Mouse (Mus musculus): Measurements from ENCODE around the gene Gm42742. TPM values are rescaled to one million over a fixed set of nuclear protein-coding genes. Genes with fewer than 3 reads are reported as not detected.

Gene Gm42742
- polyA plus RNA-seq, 1 experiment, result 37.7 TPM

- no peaks in the 10 kb centered on the region for H3K27me3 ChIP-seq (ENCODE audit: control insufficient read depth, insufficient read depth, insufficient read length)
- TF ChIP-seq MAX (IDR thresholded peaks at IDR 0.05; ENCODE audit: low read depth) (no peak), MYOG (IDR thresholded peaks at IDR 0.05; ENCODE audit: control insufficient read depth in 1 of 3, insufficient read depth in 1 of 3, insufficient read length in 2 of 3, low read depth in 2 of 3) (peak in 1 of 3 experiments; percentile 4), TCF12 (IDR thresholded peaks at IDR 0.05; ENCODE audit: insufficient read depth, poor library complexity, severe bottlenecking) (no peak), TCF3 (IDR thresholded peaks at IDR 0.05; ENCODE audit: insufficient read length, low read depth) (no peak), CEBPB (IDR thresholded peaks at IDR 0.05; ENCODE audit: insufficient read depth, poor library complexity, severe bottlenecking) (no peak), POLR2AphosphoS2 (IDR thresholded peaks at IDR 0.05; ENCODE audit: insufficient read length, low read depth) (peak; percentile 96), SRF (IDR thresholded peaks at IDR 0.05; ENCODE audit: control insufficient read depth, insufficient read length, low read depth) (no peak), E2F4 (IDR thresholded peaks at IDR 0.05; ENCODE audit: insufficient read depth) (peak; percentile 34), USF1 (IDR thresholded peaks at IDR 0.05; ENCODE audit: low read depth) (no peak), MYOD1 (IDR thresholded peaks at IDR 0.05; ENCODE audit: control insufficient read depth in 1 of 3, insufficient read length in 2 of 3, low read depth in 2 of 3) (peak in 1 of 3 experiments; percentile 36), POLR2A (IDR thresholded peaks at IDR 0.05; ENCODE audit: insufficient read length, low read depth) (peak; percentile 80), REST (IDR thresholded peaks at IDR 0.05; ENCODE audit: insufficient read depth, insufficient read length) (no peak)
- H3K79me2 ChIP-seq (ENCODE audit: control insufficient read depth, insufficient read depth), result peaks cover 20% of the 10 kb centered on the region
- peak within 1 kb of the TSS; percentile 88 for H3ac ChIP-seq (ENCODE audit: control insufficient read depth, insufficient read length)
- H3K4me2 ChIP-seq (ENCODE audit: low read depth), result peak within 1 kb of the TSS; percentile 80
- peak within 1 kb of the TSS; percentile 67 for H3K4me3 ChIP-seq
- peaks cover 37% of the 10 kb centered on the region for H3K36me3 ChIP-seq (ENCODE audit: control insufficient read depth, insufficient read depth)
These were observed 6.3 kb upstream of the Gm42742 start, which contains the start of gene Maz for GRCm38 (mm10) chr7:127026984-127027726. Gene Maz (minus strand): TSS chr7:127027037.

- H3K4me3 ChIP-seq, result peak overlapping the region; percentile 67
- H3K27me3 ChIP-seq (ENCODE audit: control insufficient read depth, insufficient read depth, insufficient read length), result no peaks in the 10 kb centered on the region
- TF ChIP-seq USF1 (IDR thresholded peaks at IDR 0.05; ENCODE audit: low read depth) (no peak), TCF12 (IDR thresholded peaks at IDR 0.05; ENCODE audit: insufficient read depth, poor library complexity, severe bottlenecking) (no peak), E2F4 (IDR thresholded peaks at IDR 0.05; ENCODE audit: insufficient read depth) (no peak), POLR2A (IDR thresholded peaks at IDR 0.05; ENCODE audit: insufficient read length, low read depth) (no peak), CEBPB (IDR thresholded peaks at IDR 0.05; ENCODE audit: insufficient read depth, poor library complexity, severe bottlenecking) (no peak), TCF3 (IDR thresholded peaks at IDR 0.05; ENCODE audit: insufficient read length, low read depth) (no peak), POLR2AphosphoS2 (IDR thresholded peaks at IDR 0.05; ENCODE audit: insufficient read length, low read depth) (no peak), MYOG (IDR thresholded peaks at IDR 0.05; ENCODE audit: control insufficient read depth in 1 of 3, insufficient read depth in 1 of 3, insufficient read length in 2 of 3, low read depth in 2 of 3) (no peak), SRF (IDR thresholded peaks at IDR 0.05; ENCODE audit: control insufficient read depth, insufficient read length, low read depth) (no peak), MYOD1 (IDR thresholded peaks at IDR 0.05; ENCODE audit: control insufficient read depth in 1 of 3, insufficient read length in 2 of 3, low read depth in 2 of 3) (no peak), MAX (IDR thresholded peaks at IDR 0.05; ENCODE audit: low read depth) (no peak), REST (IDR thresholded peaks at IDR 0.05; ENCODE audit: insufficient read depth, insufficient read length) (no peak)
- H3K79me2 ChIP-seq (ENCODE audit: control insufficient read depth, insufficient read depth), result peaks cover 20% of the 10 kb centered on the region
- peaks cover 32% of the 10 kb centered on the region for H3K36me3 ChIP-seq (ENCODE audit: control insufficient read depth, insufficient read depth)
- no peak overlapping the region for H3K4me2 ChIP-seq (ENCODE audit: low read depth)
- peak overlapping the region; percentile 88 for H3ac ChIP-seq (ENCODE audit: control insufficient read depth, insufficient read length)
These were observed 5.7 kb upstream of the Gm42742 start for GRCm38 (mm10) chr7:127026616-127026983.

GRCm38 (mm10) chr7:127026161-127026600 lies 5.3 kb upstream of the Gm42742 start:
- Histone ChIP-seq H3K27me3 (ENCODE audit: control insufficient read depth, insufficient read depth, insufficient read length) (no peaks in the 10 kb centered on the region), H3K79me2 (ENCODE audit: control insufficient read depth, insufficient read depth) (peaks cover 20% of the 10 kb centered on the region), H3K4me2 (ENCODE audit: low read depth) (no peak overlapping the region), H3ac (ENCODE audit: control insufficient read depth, insufficient read length) (peak overlapping the region; percentile 88), H3K36me3 (ENCODE audit: control insufficient read depth, insufficient read depth) (peaks cover 27% of the 10 kb centered on the region), H3K4me3 (peak overlapping the region; percentile 67)
- peak; percentile 39 for TF ChIP-seq POLR2A (IDR thresholded peaks at IDR 0.05; ENCODE audit: insufficient read length, low read depth)
- TF ChIP-seq POLR2AphosphoS2 (IDR thresholded peaks at IDR 0.05; ENCODE audit: insufficient read length, low read depth), result no peak

GRCm38 (mm10) chr7:127025556-127026160 lies 4.8 kb upstream of the Gm42742 start:
- peak overlapping the region; percentile 88 for H3ac ChIP-seq (ENCODE audit: control insufficient read depth, insufficient read length)
- TF ChIP-seq E2F4 (IDR thresholded peaks at IDR 0.05; ENCODE audit: insufficient read depth), result no peak
- no peak for TF ChIP-seq MAX (IDR thresholded peaks at IDR 0.05; ENCODE audit: low read depth)
- TF ChIP-seq TCF3 (IDR thresholded peaks at IDR 0.05; ENCODE audit: insufficient read length, low read depth), result no peak
- TF ChIP-seq MYOD1 (IDR thresholded peaks at IDR 0.05; ENCODE audit: control insufficient read depth in 1 of 3, insufficient read length in 2 of 3, low read depth in 2 of 3), result no peak
- TF ChIP-seq SRF (IDR thresholded peaks at IDR 0.05; ENCODE audit: control insufficient read depth, insufficient read length, low read depth), result no peak
- TF ChIP-seq POLR2AphosphoS2 (IDR thresholded peaks at IDR 0.05; ENCODE audit: insufficient read length, low read depth), result no peak
- TF ChIP-seq MYOG (IDR thresholded peaks at IDR 0.05; ENCODE audit: control insufficient read depth in 1 of 3, insufficient read depth in 1 of 3, insufficient read length in 2 of 3, low read depth in 2 of 3), result no peak
- TF ChIP-seq USF1 (IDR thresholded peaks at IDR 0.05; ENCODE audit: low read depth), result no peak
- no peak for TF ChIP-seq CEBPB (IDR thresholded peaks at IDR 0.05; ENCODE audit: insufficient read depth, poor library complexity, severe bottlenecking)
- no peak for TF ChIP-seq REST (IDR thresholded peaks at IDR 0.05; ENCODE audit: insufficient read depth, insufficient read length)
- TF ChIP-seq TCF12 (IDR thresholded peaks at IDR 0.05; ENCODE audit: insufficient read depth, poor library complexity, severe bottlenecking), result no peak
- no peak for TF ChIP-seq POLR2A (IDR thresholded peaks at IDR 0.05; ENCODE audit: insufficient read length, low read depth)
- no peaks in the 10 kb centered on the region for H3K27me3 ChIP-seq (ENCODE audit: control insufficient read depth, insufficient read depth, insufficient read length)
- peaks cover 22% of the 10 kb centered on the region for H3K36me3 ChIP-seq (ENCODE audit: control insufficient read depth, insufficient read depth)
- peak overlapping the region; percentile 99 for H3K4me2 ChIP-seq (ENCODE audit: low read depth)
- peaks cover 20% of the 10 kb centered on the region for H3K79me2 ChIP-seq (ENCODE audit: control insufficient read depth, insufficient read depth)
- peak overlapping the region; percentile 67 for H3K4me3 ChIP-seq

All from myocyte (in vitro differentiated cells).